Mouse (Mus musculus) embryonic facial prominence, embryonic 11.5 days (tissue): Measurements from ENCODE around the gene Ppp2r5e. TPM values are rescaled to one million over a fixed set of nuclear protein-coding genes. Genes with fewer than 3 reads are reported as not detected.
"Not testable (repeated sequence)": the region's sequence is repeated elsewhere in the genome, so short reads cannot be mapped to it uniquely, and the experiment has no call there.

Experiments
- ATAC-seq: fragments of 200-750 bp; cut with Nextera tagmentation; replicated peaks from 2 replicates; pipeline ENCODE4 v1.8.0; 2017; ENCODE audit warnings: low read depth; ENCODE audit not compliant: insufficient number of reproducible peaks, low FRiP score, low TSS enrichment
- DNase-seq: peaks from one replicate; pipeline ENCODE4 v3.0.0-alpha.2; 2015; ENCODE audit warnings: low spot score
- H3K27ac ChIP-seq: fragments of 300-500 bp; sonication (generic); replicated peaks from 2 replicates; pipeline ENCODE4 v1.5.1; 2014; ENCODE audit warnings: mild to moderate bottlenecking, low read depth, low read length, control low read depth
- H3K27me3 ChIP-seq: fragments of 300-500 bp; sonication (generic); 2 replicates; pipeline ENCODE4 v1.6.1; 2014; ENCODE audit warnings: mild to moderate bottlenecking, low read length, moderate library complexity, mixed read lengths; ENCODE audit not compliant: control insufficient read depth, insufficient read depth
- H3K36me3 ChIP-seq: fragments of 300-500 bp; sonication (generic); replicated peaks from 2 replicates; pipeline ENCODE4 v1.6.1; 2014; ENCODE audit warnings: low read depth, mild to moderate bottlenecking, low read length, moderate library complexity, mixed read lengths; ENCODE audit not compliant: control insufficient read depth, insufficient read depth
- H3K4me1 ChIP-seq: fragments of 300-500 bp; sonication (generic); 2 replicates; pipeline ENCODE4 v1.6.1; 2014; ENCODE audit warnings: low read length, mixed read lengths; ENCODE audit not compliant: control insufficient read depth, insufficient read depth
- H3K4me2 ChIP-seq: fragments of 300-500 bp; sonication (generic); 2 replicates; pipeline ENCODE4 v1.6.1; 2014; ENCODE audit warnings: low read depth, mild to moderate bottlenecking, control low read depth, low read length, moderate library complexity
- H3K4me3 ChIP-seq: fragments of 300-500 bp; sonication (generic); 2 replicates; pipeline ENCODE4 v1.5.1; 2014; ENCODE audit warnings: low read depth, low read length, control low read depth
- H3K9ac ChIP-seq: fragments of 300-500 bp; sonication (generic); replicated peaks from 2 replicates; pipeline ENCODE4 v1.6.1; 2014; ENCODE audit warnings: mild to moderate bottlenecking, control low read depth, low read length
- H3K9me3 ChIP-seq: fragments of 300-500 bp; sonication (generic); replicated peaks from 2 replicates; pipeline ENCODE4 v1.6.1; 2016; ENCODE audit warnings: mild to moderate bottlenecking, low read length, inconsistent platforms, mixed read lengths; ENCODE audit not compliant: control insufficient read depth
- WGBS: fragments of 180-500 bp; shearing (Covaris S2); extraction: QIAGEN DNeasy Blood & Tissue Kit; methylation state at CpG from one replicate; pipeline ENCODE4 v1.1.7; 2014; 5-methylcytosine and 5-hydroxymethylcytosine counted together
- polyA plus RNA-seq: library from polyadenylated mRNA; unstranded; fragments of >200 nt; fragmentation: Nextera tagmentation; extraction: Ambion mirVana; gene quantifications from 2 replicates; pipeline ENCODE4 v1.2.1, GENCODE M21; 2014

The Ppp2r5e gene
- polyA plus RNA-seq, 1 experiment from 2014 or later: 18.7 TPM

DNA sequence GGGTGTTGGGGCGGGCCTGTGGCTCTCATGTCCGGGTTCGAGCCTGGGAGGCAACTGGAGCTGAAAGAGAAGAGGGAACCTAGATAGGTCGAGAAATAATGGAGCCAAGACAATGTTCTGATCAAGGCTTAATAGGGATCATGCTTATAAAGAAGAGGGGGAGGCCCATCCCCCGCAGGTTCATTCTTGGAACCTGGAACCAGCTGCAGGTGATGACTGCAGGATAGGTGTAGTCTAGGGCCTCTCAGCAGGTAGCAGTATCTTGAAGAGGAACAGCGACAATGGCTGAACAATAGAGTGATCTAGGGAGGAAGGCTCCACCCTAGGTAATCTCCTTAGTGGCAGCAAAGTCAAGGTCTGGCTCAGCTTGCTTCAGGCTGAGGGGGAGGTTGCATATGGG lies 163.6 kb downstream of the Ppp2r5e start:
- ATAC-seq, H3K4me3 ChIP-seq, H3K4me1 ChIP-seq, H3K27ac ChIP-seq, H3K36me3 ChIP-seq, DNase-seq, H3K9ac ChIP-seq, H3K27me3 ChIP-seq, H3K4me2 ChIP-seq, H3K9me3 ChIP-seq: not testable (repeated sequence)
- 82% methylated on average over 6 of the region's 6 CpGs for WGBS

DNA sequence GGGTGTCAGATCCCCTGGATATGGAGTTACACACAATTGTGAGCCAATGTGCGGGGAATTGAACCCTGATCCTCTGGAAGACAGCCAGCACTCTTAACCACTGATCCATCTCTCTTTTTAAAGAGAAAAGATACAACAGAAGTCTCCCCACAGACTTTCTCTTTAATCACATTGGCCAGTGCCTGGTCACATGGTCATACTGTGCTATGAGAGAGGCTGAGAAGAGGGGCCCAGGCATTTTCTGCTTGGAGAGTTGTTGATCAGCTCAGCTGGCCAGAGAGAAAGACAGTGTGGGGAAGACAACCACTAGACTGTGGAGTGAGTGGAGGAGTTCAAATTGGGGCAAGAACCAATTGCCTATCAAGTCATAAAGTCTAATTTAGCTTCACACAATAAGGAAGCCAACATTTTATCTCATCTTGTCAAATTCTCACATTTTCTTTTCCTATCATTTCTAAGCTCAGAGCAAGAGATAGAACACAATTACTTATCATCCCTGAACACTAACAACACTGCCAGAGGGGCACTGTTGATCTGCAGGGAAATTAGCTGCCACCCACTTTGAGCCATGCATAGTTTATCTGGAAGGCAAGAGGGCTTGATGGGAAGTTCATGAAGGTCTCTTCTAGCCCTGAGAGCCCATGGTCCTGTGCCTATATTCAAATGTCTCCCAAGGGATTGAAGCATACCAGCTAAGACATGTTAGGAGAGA lies 166.2 kb downstream of the Ppp2r5e start:
- no peak overlapping the region for H3K9ac ChIP-seq
- no peak overlapping the region for H3K4me2 ChIP-seq
- no peaks in the 10 kb centered on the region for H3K4me1 ChIP-seq
- H3K4me3 ChIP-seq: no peak overlapping the region
- H3K9me3 ChIP-seq: no peaks in the 10 kb centered on the region
- ATAC-seq (no peak), DNase-seq (no peak)
- H3K27me3 ChIP-seq: no peaks in the 10 kb centered on the region
- H3K36me3 ChIP-seq: no peaks in the 10 kb centered on the region
- H3K27ac ChIP-seq: no peak overlapping the region
- 79% methylated on average over 1 of the region's 1 CpGs for WGBS

DNA sequence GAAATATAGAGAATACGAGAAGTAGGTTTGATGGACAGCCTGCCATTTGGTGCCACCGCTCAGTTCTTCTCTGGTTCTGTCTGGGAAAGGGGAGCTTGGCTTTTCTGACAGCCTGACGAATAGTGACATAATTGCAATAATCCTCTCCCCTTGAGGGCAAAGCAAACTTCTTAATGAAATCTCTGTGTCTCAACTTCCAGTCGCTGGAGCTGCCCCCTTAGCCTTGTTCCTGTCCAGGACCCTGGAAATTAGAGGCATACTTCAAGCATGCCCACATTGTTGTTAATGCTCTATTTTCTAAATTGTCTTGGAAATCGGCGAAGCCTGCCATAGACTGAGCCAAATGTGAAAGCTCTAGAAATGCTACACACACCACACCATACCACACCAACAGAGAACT lies 167.3 kb downstream of the Ppp2r5e start:
- no peak for ATAC-seq
- DNase-seq: no peak
- Histone ChIP-seq H3K27ac (no peak overlapping the region), H3K9me3 (no peaks in the 10 kb centered on the region), H3K27me3 (no peaks in the 10 kb centered on the region), H3K4me1 (no peaks in the 10 kb centered on the region), H3K9ac (no peak overlapping the region), H3K4me3 (no peak overlapping the region), H3K36me3 (no peaks in the 10 kb centered on the region), H3K4me2 (no peak overlapping the region)
- 70% methylated on average over 6 of the region's 6 CpGs for WGBS

DNA sequence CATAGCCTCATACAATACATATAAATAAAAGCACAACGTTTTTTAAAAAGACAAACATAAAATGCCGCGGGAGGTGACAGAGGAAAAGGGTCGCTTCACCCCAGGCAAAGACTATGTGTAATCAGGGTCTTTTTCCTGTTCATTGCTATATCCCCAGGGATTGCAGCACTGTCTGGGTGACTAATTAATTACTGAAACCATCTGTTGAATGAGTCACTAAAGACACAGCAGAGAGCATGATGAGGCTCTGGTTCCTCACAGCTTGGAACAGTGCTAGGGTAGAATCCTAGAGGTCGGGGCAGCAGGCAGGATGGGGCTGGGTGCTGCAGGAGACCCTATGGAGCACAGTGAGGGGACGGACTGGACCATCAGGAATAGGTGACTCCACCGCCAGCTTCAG lies 170.2 kb downstream of the Ppp2r5e start:
- no peaks in the 10 kb centered on the region for H3K4me1 ChIP-seq
- ATAC-seq: no peak
- WGBS: 85% methylated on average over 7 of the region's 7 CpGs

DNA sequence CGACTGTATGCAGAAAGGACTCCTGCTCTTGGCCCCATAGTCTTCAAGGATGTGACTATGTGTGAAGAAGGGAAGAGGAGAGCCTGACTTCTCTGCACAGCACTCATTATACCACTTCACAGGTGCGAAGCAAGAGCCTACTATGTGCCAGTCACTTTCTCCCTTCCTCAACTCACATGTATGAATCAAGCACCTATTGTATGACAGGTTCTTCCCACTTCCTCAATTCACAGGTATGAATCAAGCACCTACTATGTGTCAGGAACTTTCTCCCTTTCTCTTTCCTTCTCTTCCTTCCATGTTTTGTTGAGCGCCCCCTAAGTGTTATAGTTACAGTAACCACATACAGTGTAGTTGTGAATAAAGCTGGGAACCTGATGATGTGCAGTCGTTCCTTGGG lies 171.2 kb downstream of the Ppp2r5e start:
- Histone ChIP-seq H3K4me3 (no peak overlapping the region), H3K9me3 (no peaks in the 10 kb centered on the region), H3K4me1 (no peaks in the 10 kb centered on the region), H3K27me3 (no peaks in the 10 kb centered on the region), H3K9ac (no peak overlapping the region), H3K4me2 (no peak overlapping the region), H3K36me3 (no peaks in the 10 kb centered on the region), H3K27ac (no peak overlapping the region)
- no peak for DNase-seq
- no peak for ATAC-seq
- WGBS: 85% methylated on average over 4 of the region's 4 CpGs

More for the DNA sequence above, 170.2 kb downstream of the Ppp2r5e start:
- H3K9me3 ChIP-seq: no peaks in the 10 kb centered on the region
- DNase-seq: no peak
- no peak overlapping the region for H3K4me3 ChIP-seq
- no peak overlapping the region for H3K4me2 ChIP-seq
- no peak overlapping the region for H3K27ac ChIP-seq
- no peaks in the 10 kb centered on the region for H3K36me3 ChIP-seq
- no peak overlapping the region for H3K9ac ChIP-seq
- H3K27me3 ChIP-seq: no peaks in the 10 kb centered on the region

DNA sequence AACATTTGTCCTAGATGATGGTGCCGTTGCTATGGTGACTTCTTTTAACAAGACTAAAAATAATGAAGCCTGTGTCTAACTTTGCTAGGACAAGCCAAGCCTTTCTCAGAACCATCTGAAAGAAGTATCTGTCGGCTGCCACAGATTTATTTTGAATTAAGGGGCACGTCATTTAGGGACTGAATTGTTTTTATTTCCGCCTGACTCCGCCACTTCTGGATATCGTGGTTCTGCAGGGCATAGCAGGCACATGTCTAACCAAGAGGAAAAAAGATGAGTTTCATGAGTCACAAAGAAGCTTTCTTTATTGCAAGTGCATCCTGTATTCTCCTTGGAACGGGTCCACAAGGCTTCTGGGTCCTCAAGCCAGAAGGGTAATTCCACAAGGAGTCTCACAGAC lies 171.7 kb downstream of the Ppp2r5e start:
- Histone ChIP-seq H3K4me2 (no peak overlapping the region), H3K27me3 (no peaks in the 10 kb centered on the region), H3K9me3 (no peaks in the 10 kb centered on the region), H3K36me3 (no peaks in the 10 kb centered on the region), H3K9ac (no peak overlapping the region), H3K27ac (no peak overlapping the region), H3K4me3 (no peak overlapping the region), H3K4me1 (no peaks in the 10 kb centered on the region)
- ATAC-seq (no peak), DNase-seq (no peak)
- WGBS: 75% methylated on average over 7 of the region's 7 CpGs

DNA sequence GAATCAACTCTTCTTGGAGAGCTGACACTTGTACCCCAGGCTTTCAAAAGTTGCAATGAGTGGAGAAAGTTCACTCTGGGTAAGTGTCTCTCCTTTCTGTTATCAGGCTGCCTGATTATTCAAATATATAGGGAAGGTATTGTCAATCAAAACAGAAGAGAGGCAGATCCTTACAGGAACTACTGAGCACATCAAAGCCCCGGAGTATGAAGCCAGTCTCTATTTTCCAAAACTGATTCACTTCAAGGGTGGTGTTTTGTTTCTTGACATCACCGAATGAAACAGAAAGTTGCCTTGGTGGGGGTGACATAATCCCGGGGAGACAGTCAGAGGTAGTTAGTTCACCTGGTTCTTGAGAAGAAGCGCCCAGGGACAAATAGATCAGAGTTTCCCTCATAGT lies 179.4 kb downstream of the Ppp2r5e start, which contains the start of gene Gphb5:
Gene Gphb5 (minus strand): TSS at position 101 of the 400 bp plus-strand sequence.
- DNase-seq (no peak), ATAC-seq (no peak)
- H3K27me3 ChIP-seq: no peaks in the 10 kb centered on the region
- H3K4me3 ChIP-seq: no peak within 1 kb of the TSS
- H3K27ac ChIP-seq: no peak within 1 kb of the TSS
- no peaks in the 10 kb centered on the region for H3K4me1 ChIP-seq
- 84% methylated on average over 4 of the region's 4 CpGs for WGBS
- no peak within 1 kb of the TSS for H3K4me2 ChIP-seq
- no peaks in the 10 kb centered on the region for H3K9me3 ChIP-seq
- no peak within 1 kb of the TSS for H3K9ac ChIP-seq
- H3K36me3 ChIP-seq: no peaks in the 10 kb centered on the region

DNA sequence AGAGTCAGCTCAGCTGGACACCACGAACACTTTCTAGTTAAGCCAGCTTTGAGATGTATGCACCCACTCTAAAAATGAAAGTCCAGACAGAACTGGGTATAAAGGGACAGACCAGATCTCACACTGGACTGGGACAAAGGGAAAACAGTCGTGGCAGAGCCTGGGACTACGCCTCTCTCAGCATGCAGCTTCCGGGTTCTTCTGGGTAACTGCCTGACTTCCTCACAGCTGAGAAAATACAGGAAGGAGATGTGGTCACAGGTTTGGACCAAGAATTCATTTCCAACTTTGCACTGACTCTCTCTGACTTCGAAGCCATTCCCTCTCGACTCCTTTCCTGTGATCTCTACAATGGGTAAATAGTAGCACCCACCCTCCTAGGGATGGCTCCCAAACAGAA lies 181.1 kb downstream of the Ppp2r5e start:
- Histone ChIP-seq H3K27ac (no peak overlapping the region), H3K4me1 (no peaks in the 10 kb centered on the region), H3K27me3 (no peaks in the 10 kb centered on the region), H3K9me3 (no peaks in the 10 kb centered on the region), H3K36me3 (no peaks in the 10 kb centered on the region), H3K4me3 (no peak overlapping the region), H3K9ac (no peak overlapping the region), H3K4me2 (no peak overlapping the region)
- ATAC-seq: no peak
- 77% methylated on average over 6 of the region's 6 CpGs for WGBS
- no peak for DNase-seq
